Mouse (Mus musculus): ENCODE data around the gene Ush1g. TPM values are rescaled to one million over a fixed set of nuclear protein-coding genes. Genes with fewer than 3 reads are reported as not detected.
A peak's percentile ranks its signal among the peaks of the same experiment; 100 is the strongest.

The Ush1g gene
- total RNA-seq, 2 experiments from 2014 or later, result 0.16 to 0.45 TPM

GRCm38 (mm10) chr11:115290314-115290713 lies 31.5 kb downstream of the Ush1g start:
- DNase-seq (ENCODE audit: low spot score in 2 of 2), result no peak

GRCm38 (mm10) chr11:115289885-115290284 lies 32.0 kb downstream of the Ush1g start:
- DNase-seq (ENCODE audit: low spot score in 2 of 2), result no peak

GRCm38 (mm10) chr11:115288305-115288704 lies 33.5 kb downstream of the Ush1g start:
- DNase-seq (ENCODE audit: low spot score in 2 of 2), result no peak

GRCm38 (mm10) chr11:115287386-115287785 lies 34.5 kb downstream of the Ush1g start:
- no peak for DNase-seq (ENCODE audit: low spot score in 2 of 2)

GRCm38 (mm10) chr11:115286201-115286993 lies 35.4 kb downstream of the Ush1g start:
- DNase-seq (ENCODE audit: low spot score in 2 of 2), result peak in 1 of 2 experiments; percentile 26

- DNase-seq (ENCODE audit: low spot score in 2 of 2), result no peak
Measured at GRCm38 (mm10) chr11:115285282-115285681, 36.6 kb downstream of the Ush1g start.

GRCm38 (mm10) chr11:115283891-115284620 lies 37.8 kb downstream of the Ush1g start:
- DNase-seq (ENCODE audit: low spot score in 2 of 2), result no peak

GRCm38 (mm10) chr11:115283486-115283765 lies 38.4 kb downstream of the Ush1g start:
- DNase-seq (ENCODE audit: low spot score in 2 of 2), result no peak

- peak; percentile 28 to 65 for DNase-seq (ENCODE audit: low spot score in 2 of 2)
Measured at GRCm38 (mm10) chr11:115282723-115283485, 38.9 kb downstream of the Ush1g start.

GRCm38 (mm10) chr11:115282295-115282694 lies 39.5 kb downstream of the Ush1g start:
- DNase-seq (ENCODE audit: low spot score in 2 of 2), result peak; percentile 63 to 77

GRCm38 (mm10) chr11:115279726-115280125 lies 42.1 kb downstream of the Ush1g start:
- DNase-seq (ENCODE audit: low spot score in 2 of 2), result no peak

- DNase-seq (ENCODE audit: low spot score in 2 of 2), result no peak
Measured at GRCm38 (mm10) chr11:115278176-115278575, 43.7 kb downstream of the Ush1g start.

GRCm38 (mm10) chr11:115277604-115277975 lies 44.3 kb downstream of the Ush1g start:
- DNase-seq (ENCODE audit: low spot score in 2 of 2), result no peak

GRCm38 (mm10) chr11:115276780-115277603 lies 44.8 kb downstream of the Ush1g start, which contains the start of gene Fdxr:
TSS of gene Fdxr (minus strand) at chr11:115277050.
- DNase-seq (ENCODE audit: low spot score in 2 of 2), result peak; percentile 95 to 99

- no peak for DNase-seq (ENCODE audit: low spot score in 2 of 2)
Measured at GRCm38 (mm10) chr11:115275954-115276353, 45.9 kb downstream of the Ush1g start.

- DNase-seq (ENCODE audit: low spot score in 2 of 2), result no peak
Measured at GRCm38 (mm10) chr11:115275509-115275908, 46.3 kb downstream of the Ush1g start.

- DNase-seq (ENCODE audit: low spot score in 2 of 2), result no peak
Measured at GRCm38 (mm10) chr11:115274771-115275170, 47.1 kb downstream of the Ush1g start.

- DNase-seq (ENCODE audit: low spot score in 2 of 2), result no peak
Measured at GRCm38 (mm10) chr11:115274178-115274577, 47.7 kb downstream of the Ush1g start.

GRCm38 (mm10) chr11:115273735-115274134 lies 48.1 kb downstream of the Ush1g start:
- no peak for DNase-seq (ENCODE audit: low spot score in 2 of 2)

- no peak for DNase-seq (ENCODE audit: low spot score in 2 of 2)
Measured at GRCm38 (mm10) chr11:115272894-115273498, 48.8 kb downstream of the Ush1g start.
